Mouse (Mus musculus): Measurements from ENCODE around the gene Fcgrt. TPM values are rescaled to one million over a fixed set of nuclear protein-coding genes. Genes with fewer than 3 reads are reported as not detected.
"Not testable (repeated sequence)": the region's sequence is repeated elsewhere in the genome, so short reads cannot be mapped to it uniquely, and the experiment has no call there.

Fcgrt gene
- 67.2 TPM for polyA plus RNA-seq (2012; fragmentation: generic; extraction: Trizol)

- TF ChIP-seq MYOG (IDR thresholded peaks at IDR 0.05; ENCODE audit: control insufficient read depth in 1 of 3, insufficient read depth in 1 of 3, insufficient read length in 2 of 3, low read depth in 2 of 3) (peak in 1 of 3 experiments; percentile 39), POLR2AphosphoS2 (IDR thresholded peaks at IDR 0.05; ENCODE audit: insufficient read length, low read depth) (peak; percentile 50), SRF (IDR thresholded peaks at IDR 0.05; ENCODE audit: control insufficient read depth, insufficient read length, low read depth) (no peak), CEBPB (IDR thresholded peaks at IDR 0.05; ENCODE audit: insufficient read depth, poor library complexity, severe bottlenecking) (peak; percentile 60), POLR2A (IDR thresholded peaks at IDR 0.05; ENCODE audit: insufficient read length, low read depth) (peak; percentile 63), MYOD1 (IDR thresholded peaks at IDR 0.05; ENCODE audit: control insufficient read depth in 1 of 3, insufficient read length in 2 of 3, low read depth in 2 of 3) (peak in 1 of 3 experiments; percentile 9), E2F4 (IDR thresholded peaks at IDR 0.05; ENCODE audit: insufficient read depth) (no peak)
Measured at GRCm38 (mm10) chr7:45103652-45104180, at the start of gene Fcgrt. TSS of gene Fcgrt (minus strand) at chr7:45103851.

GRCm38 (mm10) chr7:45153052-45153451 is 49.4 kb upstream of the Fcgrt start:
- not testable (repeated sequence) for H3K79me2 ChIP-seq (ENCODE audit: control insufficient read depth, insufficient read depth); H3K27me3 ChIP-seq (ENCODE audit: control insufficient read depth, insufficient read depth, insufficient read length); H3K36me3 ChIP-seq (ENCODE audit: control insufficient read depth, insufficient read depth); H3ac ChIP-seq (ENCODE audit: control insufficient read depth, insufficient read length)
- Histone ChIP-seq H3K4me3 (peak overlapping the region; percentile 86), H3K4me2 (ENCODE audit: low read depth) (peak overlapping the region; percentile 97)

More at GRCm38 (mm10) chr7:45103652-45104180, at the start of gene Fcgrt:
- Histone ChIP-seq H3K36me3 (ENCODE audit: control insufficient read depth, insufficient read depth) (no peaks in the 10 kb centered on the region), H3K79me2 (ENCODE audit: control insufficient read depth, insufficient read depth) (no peaks in the 10 kb centered on the region), H3ac (ENCODE audit: control insufficient read depth, insufficient read length) (no peak within 1 kb of the TSS), H3K4me3 (peak within 1 kb of the TSS; percentile 22), H3K27me3 (ENCODE audit: control insufficient read depth, insufficient read depth, insufficient read length) (no peaks in the 10 kb centered on the region), H3K4me2 (ENCODE audit: low read depth) (peak within 1 kb of the TSS; percentile 82)

- Histone ChIP-seq H3K79me2 (ENCODE audit: control insufficient read depth, insufficient read depth) (peaks cover 3% of the 10 kb centered on the region), H3K27me3 (ENCODE audit: control insufficient read depth, insufficient read depth, insufficient read length) (no peaks in the 10 kb centered on the region), H3K36me3 (ENCODE audit: control insufficient read depth, insufficient read depth) (no peaks in the 10 kb centered on the region), H3ac (ENCODE audit: control insufficient read depth, insufficient read length) (no peak overlapping the region), H3K4me3 (no peak overlapping the region), H3K4me2 (ENCODE audit: low read depth) (no peak overlapping the region)
- TF ChIP-seq USF1 (IDR thresholded peaks at IDR 0.05; ENCODE audit: low read depth) (no peak), POLR2A (IDR thresholded peaks at IDR 0.05; ENCODE audit: insufficient read length, low read depth) (no peak), TCF3 (IDR thresholded peaks at IDR 0.05; ENCODE audit: insufficient read length, low read depth) (no peak), MYOD1 (IDR thresholded peaks at IDR 0.05; ENCODE audit: control insufficient read depth in 1 of 3, insufficient read length in 2 of 3, low read depth in 2 of 3) (no peak), MAX (IDR thresholded peaks at IDR 0.05; ENCODE audit: low read depth) (no peak), REST (IDR thresholded peaks at IDR 0.05; ENCODE audit: insufficient read depth, insufficient read length) (no peak), TCF12 (IDR thresholded peaks at IDR 0.05; ENCODE audit: insufficient read depth, poor library complexity, severe bottlenecking) (no peak), SRF (IDR thresholded peaks at IDR 0.05; ENCODE audit: control insufficient read depth, insufficient read length, low read depth) (no peak), CEBPB (IDR thresholded peaks at IDR 0.05; ENCODE audit: insufficient read depth, poor library complexity, severe bottlenecking) (no peak)
Measured at GRCm38 (mm10) chr7:45151303-45151702, 47.7 kb upstream of the Fcgrt start.

- Histone ChIP-seq H3K36me3 (ENCODE audit: control insufficient read depth, insufficient read depth) (no peaks in the 10 kb centered on the region), H3ac (ENCODE audit: control insufficient read depth, insufficient read length) (no peak overlapping the region), H3K79me2 (ENCODE audit: control insufficient read depth, insufficient read depth) (peaks cover 3% of the 10 kb centered on the region), H3K27me3 (ENCODE audit: control insufficient read depth, insufficient read depth, insufficient read length) (no peaks in the 10 kb centered on the region), H3K4me2 (ENCODE audit: low read depth) (no peak overlapping the region), H3K4me3 (no peak overlapping the region)
- TF ChIP-seq POLR2AphosphoS2 (IDR thresholded peaks at IDR 0.05; ENCODE audit: insufficient read length, low read depth) (no peak), MYOD1 (IDR thresholded peaks at IDR 0.05; ENCODE audit: control insufficient read depth in 1 of 3, insufficient read length in 2 of 3, low read depth in 2 of 3) (no peak), TCF12 (IDR thresholded peaks at IDR 0.05; ENCODE audit: insufficient read depth, poor library complexity, severe bottlenecking) (no peak), USF1 (IDR thresholded peaks at IDR 0.05; ENCODE audit: low read depth) (no peak), CEBPB (IDR thresholded peaks at IDR 0.05; ENCODE audit: insufficient read depth, poor library complexity, severe bottlenecking) (no peak), E2F4 (IDR thresholded peaks at IDR 0.05; ENCODE audit: insufficient read depth) (no peak), SRF (IDR thresholded peaks at IDR 0.05; ENCODE audit: control insufficient read depth, insufficient read length, low read depth) (no peak), POLR2A (IDR thresholded peaks at IDR 0.05; ENCODE audit: insufficient read length, low read depth) (no peak), TCF3 (IDR thresholded peaks at IDR 0.05; ENCODE audit: insufficient read length, low read depth) (no peak), MAX (IDR thresholded peaks at IDR 0.05; ENCODE audit: low read depth) (no peak), MYOG (IDR thresholded peaks at IDR 0.05; ENCODE audit: control insufficient read depth in 1 of 3, insufficient read depth in 1 of 3, insufficient read length in 2 of 3, low read depth in 2 of 3) (no peak), REST (IDR thresholded peaks at IDR 0.05; ENCODE audit: insufficient read depth, insufficient read length) (no peak)
Measured at GRCm38 (mm10) chr7:45150321-45150720, 46.7 kb upstream of the Fcgrt start.

- Histone ChIP-seq H3K4me2 (ENCODE audit: low read depth) (no peak overlapping the region), H3K36me3 (ENCODE audit: control insufficient read depth, insufficient read depth) (no peaks in the 10 kb centered on the region), H3K4me3 (no peak overlapping the region), H3ac (ENCODE audit: control insufficient read depth, insufficient read length) (no peak overlapping the region), H3K79me2 (ENCODE audit: control insufficient read depth, insufficient read depth) (peaks cover 3% of the 10 kb centered on the region), H3K27me3 (ENCODE audit: control insufficient read depth, insufficient read depth, insufficient read length) (no peaks in the 10 kb centered on the region)
- TF ChIP-seq TCF12 (IDR thresholded peaks at IDR 0.05; ENCODE audit: insufficient read depth, poor library complexity, severe bottlenecking), result no peak
- no peak for TF ChIP-seq MAX (IDR thresholded peaks at IDR 0.05; ENCODE audit: low read depth)
- TF ChIP-seq POLR2A (IDR thresholded peaks at IDR 0.05; ENCODE audit: insufficient read length, low read depth), result no peak
Measured at GRCm38 (mm10) chr7:45149545-45149944, 45.9 kb upstream of the Fcgrt start.
